Mouse (Mus musculus): ENCODE measurements around the gene Cela1.

The Cela1 gene

GRCm38 (mm10) chr15:100703913-100704312 is 16.2 kb upstream of the Cela1 start:
- no peak for DNase-seq (ENCODE audit: low spot score)

DNA sequence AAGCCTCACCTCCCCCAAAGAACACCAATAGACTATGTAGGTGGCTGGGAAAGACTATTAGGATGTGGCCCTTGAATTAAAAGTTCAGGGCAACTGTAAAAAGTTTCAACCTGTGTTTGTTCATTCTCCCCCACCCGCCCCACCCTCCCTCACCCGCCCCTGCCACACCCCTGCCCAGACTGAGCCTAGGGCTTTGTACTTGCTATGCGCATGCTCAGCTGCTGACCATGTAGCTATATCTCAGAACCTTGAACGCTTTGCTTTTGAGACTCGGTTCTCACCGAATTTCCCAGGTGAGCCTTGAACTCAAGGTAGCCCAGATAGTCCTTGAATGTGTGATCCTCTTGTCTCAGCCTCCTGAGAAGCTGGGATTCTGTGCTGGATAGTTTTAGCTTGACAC is 14.1 kb upstream of the Cela1 start:
- DNase-seq (ENCODE audit: low spot score), result no peak

GRCm38 (mm10) chr15:100701108-100701507 is 13.4 kb upstream of the Cela1 start:
- DNase-seq (ENCODE audit: low spot score), result no peak

- no peak for DNase-seq (ENCODE audit: low spot score)
Observed at GRCm38 (mm10) chr15:100700424-100700823, 12.7 kb upstream of the Cela1 start.

DNA sequence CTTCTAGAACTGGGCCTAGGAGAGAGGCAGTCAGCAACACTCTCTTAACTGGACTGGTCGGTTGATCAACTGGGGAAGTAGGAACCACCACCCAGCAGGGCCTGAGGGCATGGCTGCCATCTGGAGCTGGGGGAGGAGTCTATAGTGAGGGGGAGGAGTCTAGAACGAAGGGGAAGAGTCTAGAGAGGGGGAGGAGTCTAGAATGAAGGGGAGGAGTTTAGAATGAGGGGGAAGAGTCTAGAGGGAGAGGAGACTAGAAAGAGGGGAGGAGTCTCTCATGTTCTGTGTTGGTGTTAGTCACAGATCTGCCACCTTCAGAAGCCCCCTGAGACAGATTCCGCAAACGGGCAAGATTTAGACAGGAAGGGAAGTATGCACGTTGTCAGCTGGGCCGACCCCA is 11.7 kb upstream of the Cela1 start:
- no peak for DNase-seq (ENCODE audit: low spot score)

DNA sequence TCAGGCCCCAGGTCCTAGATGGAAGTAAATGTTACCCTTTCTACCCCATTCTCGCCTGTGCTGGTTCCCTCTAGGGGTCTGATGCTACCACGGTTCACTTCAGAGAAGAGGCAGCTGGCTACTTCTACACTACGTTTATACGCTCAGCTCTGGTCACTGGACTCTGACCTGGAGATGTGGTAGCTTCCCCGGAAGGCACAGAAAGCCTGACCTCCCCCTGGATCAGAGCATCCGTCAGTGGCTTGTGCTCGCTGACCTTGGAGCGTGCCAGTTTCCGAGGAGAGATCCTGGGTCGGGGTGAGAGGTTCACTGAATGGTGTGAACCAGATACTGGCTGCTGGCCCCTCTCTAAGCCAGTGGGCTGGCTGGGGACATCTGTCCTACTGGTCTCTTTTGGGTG is 10.4 kb upstream of the Cela1 start:
- no peak for DNase-seq (ENCODE audit: low spot score)

DNA sequence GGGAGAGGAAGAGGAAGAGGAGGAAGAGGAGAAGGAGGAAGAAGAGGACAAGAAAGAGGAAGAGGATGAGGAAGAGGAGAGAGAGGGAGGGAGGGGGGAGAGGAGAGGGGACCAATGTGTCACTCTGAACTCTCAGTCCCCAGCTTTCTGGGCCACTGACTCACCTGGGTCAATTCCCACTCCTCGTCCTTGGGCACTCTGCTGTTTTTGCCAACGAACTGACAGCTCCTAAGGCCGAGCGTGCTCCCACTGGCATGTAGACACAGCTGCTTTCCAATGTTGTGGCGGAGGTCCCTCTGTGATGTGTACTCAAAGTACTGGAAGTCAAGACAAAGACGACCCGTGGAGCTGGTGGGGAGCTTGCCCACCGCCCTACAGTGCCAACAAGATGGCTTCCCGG is 6.7 kb upstream of the Cela1 start:
- DNase-seq (ENCODE audit: low spot score), result no peak

GRCm38 (mm10) chr15:100691990-100692389 is 4.3 kb upstream of the Cela1 start:
- DNase-seq (ENCODE audit: low spot score), result no peak

- no peak for DNase-seq (ENCODE audit: low spot score)
Observed at GRCm38 (mm10) chr15:100686989-100687388, 732 bp downstream of the Cela1 start.

- DNase-seq (ENCODE audit: low spot score), result no peak
Observed at GRCm38 (mm10) chr15:100686434-100686833, 1.3 kb downstream of the Cela1 start.

- DNase-seq (ENCODE audit: low spot score), result no peak
Observed at GRCm38 (mm10) chr15:100685849-100686248, 1.9 kb downstream of the Cela1 start.

DNA sequence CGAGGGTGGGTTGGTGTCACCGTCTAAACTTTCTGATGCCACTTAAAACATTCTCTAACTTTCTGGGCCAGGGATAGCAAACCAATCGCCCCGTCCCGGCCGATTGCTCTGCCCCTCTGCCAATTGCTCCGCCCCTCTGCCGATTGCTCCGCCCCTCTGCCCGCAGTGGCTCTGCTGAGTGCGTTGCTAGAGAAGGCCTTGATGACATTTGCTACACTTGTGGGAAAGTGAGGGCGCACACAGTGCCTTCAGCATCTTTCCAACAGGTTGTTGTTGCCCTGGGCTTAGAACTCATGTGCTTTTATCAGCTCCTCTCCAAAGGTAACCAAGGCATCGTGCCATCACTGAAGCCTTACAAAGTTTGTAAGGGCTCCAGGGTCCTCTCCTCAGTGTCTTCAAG is 2.5 kb downstream of the Cela1 start:
- DNase-seq (ENCODE audit: low spot score), result no peak

DNA sequence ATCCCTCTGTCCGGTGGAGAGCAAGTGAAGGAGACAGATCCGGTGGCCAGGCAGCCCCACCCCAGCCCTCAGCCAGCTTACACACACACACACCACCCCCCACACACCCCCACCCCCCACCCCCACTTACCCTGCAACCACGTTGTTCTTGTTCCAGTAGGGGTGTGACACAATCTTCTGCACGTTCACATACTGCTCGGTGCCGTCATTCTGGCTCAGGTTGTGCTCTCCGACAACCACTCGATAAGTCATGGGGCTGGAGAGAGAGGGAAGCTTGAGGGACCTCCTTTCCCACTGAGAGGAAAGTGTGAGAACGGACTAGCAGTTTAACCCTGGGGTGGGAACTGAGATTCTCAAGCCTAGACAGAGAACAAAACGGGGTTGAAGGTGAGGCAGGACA is 3.3 kb downstream of the Cela1 start:
- DNase-seq (ENCODE audit: low spot score), result no peak

DNA sequence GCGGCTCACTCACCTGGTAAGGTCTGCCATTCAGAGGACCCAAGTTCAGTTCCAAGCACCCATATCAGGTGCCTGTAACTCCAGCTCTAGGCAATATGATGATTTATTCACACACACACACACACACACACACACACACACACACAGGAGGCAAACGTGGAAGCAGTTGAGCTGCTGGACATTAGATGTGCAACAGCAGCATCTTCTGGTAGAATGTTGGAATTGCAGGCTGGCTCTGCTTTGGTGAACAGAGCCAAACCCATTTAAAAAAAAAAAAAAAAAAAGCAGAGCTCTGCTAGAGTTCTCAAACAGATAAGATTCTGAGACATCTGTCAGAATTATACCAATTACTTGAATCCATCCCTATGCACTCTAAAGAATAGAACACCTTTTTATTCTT is 4.7 kb downstream of the Cela1 start:
- DNase-seq (ENCODE audit: low spot score), result peak; percentile 85

- DNase-seq (ENCODE audit: low spot score), result no peak
Observed at GRCm38 (mm10) chr15:100681770-100682169, 6.0 kb downstream of the Cela1 start.

DNA sequence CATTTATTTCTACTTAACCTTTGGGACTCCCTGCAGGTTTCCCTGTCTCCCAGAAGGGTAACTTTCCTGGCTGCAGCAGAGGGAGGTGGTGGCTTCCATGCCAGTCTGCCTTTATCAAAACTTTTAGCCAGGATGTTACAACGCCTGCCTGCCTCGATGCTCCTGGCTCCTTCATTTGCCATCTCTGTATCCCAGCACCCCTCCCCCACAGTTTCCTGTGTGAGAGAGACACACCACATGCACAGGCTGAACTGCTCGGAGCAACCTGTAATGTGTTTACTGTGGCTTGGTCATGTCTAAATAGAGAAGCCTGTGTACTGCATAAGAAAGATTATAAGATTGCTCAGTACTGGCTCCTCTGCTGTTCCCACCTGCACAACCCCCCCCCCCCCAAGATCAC is 7.3 kb downstream of the Cela1 start:
- no peak for DNase-seq (ENCODE audit: low spot score)

DNA sequence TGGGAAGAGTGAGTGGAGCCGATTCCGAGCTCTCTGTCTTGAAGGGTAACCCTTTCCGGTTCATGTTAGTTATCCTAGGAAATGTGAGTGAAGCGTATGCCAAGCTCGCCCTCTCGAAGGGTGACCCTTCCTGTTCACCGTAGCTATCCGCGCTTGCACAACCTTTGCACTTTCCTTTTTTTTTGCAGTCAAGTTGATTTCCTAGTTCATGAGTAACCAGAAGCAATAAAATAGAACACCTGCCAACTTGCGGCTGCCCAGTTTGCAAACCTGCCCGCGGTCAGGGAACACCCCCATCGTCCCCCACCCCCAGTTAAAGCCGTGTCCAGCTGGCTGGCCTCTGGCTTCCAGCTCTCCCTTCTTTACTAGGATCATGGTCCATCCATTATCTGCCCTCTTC is 8.7 kb downstream of the Cela1 start:
- no peak for DNase-seq (ENCODE audit: low spot score)

- no peak for DNase-seq (ENCODE audit: low spot score)
Observed at GRCm38 (mm10) chr15:100678581-100678980, 9.1 kb downstream of the Cela1 start.

- DNase-seq (ENCODE audit: low spot score), result no peak
Observed at GRCm38 (mm10) chr15:100677675-100678074, 10.0 kb downstream of the Cela1 start.

DNA sequence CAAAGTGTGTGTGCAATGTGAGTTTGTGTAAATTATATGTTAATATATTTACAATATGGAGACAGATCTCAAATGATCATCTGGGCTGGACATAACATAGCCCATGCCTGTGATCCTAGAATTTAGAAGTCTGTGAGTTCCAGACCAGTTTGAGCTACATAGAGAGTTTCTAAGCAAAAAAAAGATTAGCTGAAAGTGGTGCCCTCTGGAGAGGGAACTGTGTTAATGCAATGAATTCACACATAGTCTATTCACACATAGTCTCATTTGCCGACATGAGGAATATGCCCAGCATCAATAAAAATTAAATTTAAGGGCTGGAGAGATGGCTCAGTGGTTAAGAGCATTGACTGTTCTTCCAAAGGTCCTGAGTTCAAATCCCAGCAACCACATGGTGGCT is 11.2 kb downstream of the Cela1 start:
- DNase-seq (ENCODE audit: low spot score), result no peak

- DNase-seq (ENCODE audit: low spot score), result no peak
Observed at GRCm38 (mm10) chr15:100675486-100675885, 12.2 kb downstream of the Cela1 start.

DNA sequence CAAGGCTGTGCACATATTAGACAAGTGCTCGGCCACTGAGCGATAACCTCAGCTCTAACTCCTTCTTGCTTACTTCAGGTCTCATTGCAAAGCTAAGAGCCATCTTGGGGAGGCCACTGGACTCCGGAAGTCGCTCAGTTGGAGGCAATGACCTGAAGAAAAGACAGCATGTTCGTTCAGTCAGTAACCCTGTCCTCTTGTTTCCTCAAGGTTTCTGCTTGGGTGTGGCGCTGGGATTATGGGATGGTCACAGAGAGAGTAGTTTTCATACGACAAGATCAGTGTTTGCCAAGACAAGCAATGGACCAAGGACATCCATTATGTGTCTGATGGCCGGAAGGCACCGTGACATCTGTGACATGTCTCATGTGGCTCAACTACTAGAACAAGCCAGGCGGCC is 13.2 kb downstream of the Cela1 start:
- no peak for DNase-seq (ENCODE audit: low spot score)

DNA sequence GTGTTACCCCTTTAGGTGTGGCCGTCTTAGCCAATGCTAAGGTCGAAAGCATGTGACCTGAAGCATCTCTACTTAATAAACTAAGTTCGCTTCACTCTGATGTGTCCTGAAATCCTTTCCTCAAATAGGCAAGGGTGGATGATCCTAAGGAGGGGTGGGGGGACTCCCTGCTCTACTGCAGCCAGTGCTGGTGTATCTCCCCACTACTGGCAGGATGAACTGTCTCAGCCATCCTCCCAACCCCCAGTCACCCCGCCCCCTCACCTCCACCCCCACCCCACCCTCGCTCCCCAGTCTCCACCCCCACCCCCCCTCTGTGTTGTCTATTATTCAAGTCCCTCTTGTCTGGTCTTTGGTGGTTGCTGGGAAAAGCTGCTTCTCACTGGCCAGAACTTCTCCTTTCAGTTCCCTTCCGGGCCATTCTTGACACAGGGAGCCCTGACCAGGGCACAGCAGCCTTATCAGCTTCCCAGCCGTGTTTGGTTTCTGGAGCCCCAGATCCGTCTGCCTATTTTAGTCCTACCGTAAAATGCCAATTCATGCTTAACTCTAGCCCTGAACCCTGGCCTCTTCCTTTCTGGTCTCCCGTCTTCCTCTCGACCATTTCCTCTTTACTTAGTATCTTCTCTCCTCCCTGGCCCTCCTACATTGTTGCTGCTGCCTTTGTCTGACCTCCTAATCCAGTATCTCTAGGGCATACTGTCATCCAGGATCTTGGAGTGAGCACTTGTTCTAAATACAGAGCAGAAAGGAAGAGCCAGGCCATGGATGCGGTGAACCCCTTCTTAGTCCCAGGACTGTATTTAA is 13.9 kb downstream of the Cela1 start:
- no peak for DNase-seq (ENCODE audit: low spot score)

- DNase-seq (ENCODE audit: low spot score), result no peak
Observed at GRCm38 (mm10) chr15:100670833-100671232, 16.9 kb downstream of the Cela1 start.
